Mouse (Mus musculus) kidney, postnatal 25 days (tissue): ENCODE results near the gene Helz2.
"Not testable (repeated sequence)": the region's sequence is repeated elsewhere in the genome, so short reads cannot be mapped to it uniquely, and the experiment has no call there.

Experiments
- DNase-seq, 2 experiments: peaks; one replicate each; pipeline ENCODE4 v3.0.0; 2021; ENCODE audit warnings: mixed read lengths in 2 of 2

Gene Helz2

DNA sequence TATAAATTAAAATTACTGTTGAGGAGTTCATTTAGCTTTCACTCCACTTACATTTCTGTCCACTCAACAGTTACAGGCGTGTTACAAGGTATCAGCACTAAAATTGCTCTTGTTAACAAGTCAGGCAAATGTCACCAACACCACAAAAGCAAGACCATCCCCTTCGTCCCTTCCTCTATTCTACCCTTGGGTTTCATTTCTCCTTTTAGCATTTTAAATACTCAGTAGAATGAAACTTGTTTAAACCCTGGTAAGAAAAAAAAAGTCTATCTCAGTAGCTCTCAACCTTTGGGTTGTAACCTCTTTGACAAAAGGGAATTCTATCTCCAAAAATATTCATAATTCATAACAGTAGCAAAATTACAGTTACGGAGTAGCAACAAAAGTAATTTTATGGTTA is 48.8 kb downstream of the Helz2 start:
- DNase-seq: no peak

DNA sequence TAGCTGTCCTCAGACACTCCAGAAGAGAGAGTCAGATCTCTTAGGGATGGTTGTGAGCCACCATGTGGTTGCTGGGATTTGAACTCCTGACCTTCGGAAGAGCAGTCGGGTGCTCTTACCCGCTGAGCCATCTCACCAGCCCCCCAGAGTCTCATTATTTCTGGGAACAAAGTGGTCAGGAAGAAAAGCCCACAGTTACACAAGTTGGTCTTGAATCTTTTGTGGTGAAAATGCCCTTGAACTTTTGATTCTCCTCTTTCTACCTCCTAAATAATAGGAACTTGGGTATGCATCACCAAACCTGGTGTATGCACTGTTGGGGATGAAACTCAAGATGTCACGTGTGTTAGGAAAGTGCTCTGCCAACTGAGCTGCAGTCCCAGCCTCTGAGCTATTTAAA is 49.9 kb downstream of the Helz2 start:
- no peak for DNase-seq

DNA sequence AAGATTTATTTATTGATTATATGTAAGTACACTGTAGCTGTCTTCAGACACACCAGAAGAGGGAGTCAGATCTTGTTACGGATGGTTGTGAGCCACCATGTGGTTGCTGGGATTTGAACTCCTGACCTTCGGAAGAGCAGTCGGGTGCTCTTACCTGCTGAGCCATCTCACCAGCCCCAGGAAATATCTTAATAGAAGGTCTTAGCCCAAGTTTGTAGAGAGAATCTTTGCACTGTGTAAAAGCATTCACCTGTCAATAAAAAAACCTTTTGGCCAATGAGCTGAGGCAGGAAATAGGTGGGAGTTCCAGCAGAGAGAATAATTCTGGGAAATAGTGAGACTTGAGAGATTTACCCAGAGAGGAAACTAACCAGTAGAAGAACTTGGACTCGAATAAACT is 50.4 kb downstream of the Helz2 start:
- not testable (repeated sequence) for DNase-seq

DNA sequence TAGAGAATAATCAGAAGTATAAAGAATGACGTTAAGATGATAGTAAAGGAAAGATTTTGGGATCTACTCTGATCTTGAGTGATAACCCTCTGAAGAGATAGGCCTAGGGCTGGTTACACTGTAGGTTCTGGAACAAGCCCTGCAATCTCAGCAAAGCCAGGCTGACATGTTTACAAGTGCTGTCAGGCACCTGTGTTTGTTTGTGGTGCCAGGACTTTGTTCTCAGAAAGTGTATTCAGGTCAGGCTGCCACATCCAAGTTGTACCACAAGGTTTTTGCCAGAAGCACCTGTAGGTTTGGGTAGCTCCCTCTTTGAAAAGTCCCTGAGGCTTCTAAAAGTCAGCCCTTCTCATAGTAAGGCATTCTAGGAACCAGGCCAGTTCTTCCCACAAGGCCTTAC is 52.5 kb downstream of the Helz2 start:
- no peak for DNase-seq

DNA sequence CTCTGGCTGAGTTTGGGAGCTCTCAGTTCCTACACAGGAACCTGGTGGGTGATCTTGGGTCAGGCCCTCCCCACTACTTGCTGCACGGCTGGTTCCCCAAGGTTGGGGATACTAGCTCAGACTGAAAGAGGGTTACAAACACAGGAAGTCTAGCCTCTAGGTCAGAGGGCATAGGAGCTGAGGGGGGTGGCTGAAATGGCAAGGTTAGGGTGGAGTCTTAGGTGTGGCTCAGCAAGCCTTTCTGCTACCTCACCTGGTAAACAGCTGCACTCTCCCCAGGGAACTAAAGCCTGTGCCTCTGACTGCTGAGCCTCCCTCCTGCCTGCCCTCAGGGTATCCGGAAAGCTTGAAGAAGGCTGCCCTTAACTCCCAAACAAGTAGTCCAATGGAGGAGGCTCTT is 53.1 kb downstream of the Helz2 start:
- DNase-seq: peak in 1 of 2 experiments; percentile 4

DNA sequence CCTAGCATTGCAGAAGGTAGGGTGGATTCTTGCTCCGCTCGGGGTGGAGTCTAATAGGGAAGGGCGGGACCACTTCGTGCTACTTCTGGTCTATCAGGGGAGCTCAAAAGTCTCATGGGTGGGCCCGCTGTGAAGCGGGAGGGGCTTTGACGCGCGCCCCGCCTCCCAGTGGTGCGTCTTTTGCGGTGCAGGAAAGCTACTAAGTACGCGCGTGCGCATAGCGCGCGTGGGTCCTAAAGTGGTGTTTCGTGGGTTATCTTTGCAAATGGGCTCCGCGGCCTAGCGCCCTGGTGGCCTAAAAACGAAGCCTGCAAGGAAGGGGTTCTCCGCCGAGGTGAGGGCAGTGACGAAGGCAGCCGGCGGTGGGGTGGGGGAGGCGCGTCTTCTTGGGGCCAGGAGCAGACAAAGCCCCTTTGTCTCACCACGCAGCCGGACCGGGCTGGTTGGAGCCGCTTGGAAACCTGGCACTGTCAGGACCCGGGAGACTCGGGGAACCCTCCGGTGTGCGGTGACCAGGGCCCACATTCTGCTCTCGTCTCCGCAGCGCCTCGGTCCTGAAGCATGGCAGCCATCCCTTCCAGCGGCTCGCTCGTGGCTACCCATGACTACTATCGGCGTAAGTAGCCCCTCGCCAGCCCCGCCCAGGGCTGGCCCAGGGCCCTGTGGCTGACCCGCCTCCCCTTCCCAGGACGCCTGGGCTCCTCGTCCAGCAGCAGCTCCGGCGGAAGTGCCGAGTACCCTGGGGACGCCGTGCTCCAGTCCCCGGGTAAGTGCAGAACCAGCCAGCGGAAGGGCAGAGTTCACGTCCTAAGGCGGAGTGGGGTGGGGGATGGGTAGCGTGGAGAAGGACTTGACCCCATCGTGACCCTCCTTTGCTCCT is 54.5 kb downstream of the Helz2 start, which contains the start of gene Ppdpf:
TSS of gene Ppdpf (plus strand) at position 127 of the 880 bp plus-strand sequence.
- DNase-seq: peak; percentile 95 to 97

DNA sequence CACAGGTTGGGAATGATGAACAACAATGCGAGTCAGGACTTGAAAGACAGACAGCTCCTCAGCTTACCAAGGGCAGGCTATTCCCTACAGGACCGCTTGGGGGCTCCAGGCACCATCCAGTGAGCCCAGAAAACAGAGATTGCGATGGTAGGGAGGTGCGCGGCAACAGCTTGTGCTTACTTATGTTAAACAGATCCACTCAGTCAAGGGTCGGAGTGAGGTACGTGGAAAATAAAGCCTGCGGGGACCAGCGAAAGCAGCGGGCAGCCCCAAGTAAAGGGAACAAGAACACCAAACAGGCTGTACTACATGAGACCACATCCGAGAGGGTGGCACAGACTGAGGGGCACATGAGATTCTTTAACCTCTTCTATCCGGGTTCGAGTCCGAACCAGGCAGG is 55.2 kb downstream of the Helz2 start:
- DNase-seq: peak; percentile 90 to 91

DNA sequence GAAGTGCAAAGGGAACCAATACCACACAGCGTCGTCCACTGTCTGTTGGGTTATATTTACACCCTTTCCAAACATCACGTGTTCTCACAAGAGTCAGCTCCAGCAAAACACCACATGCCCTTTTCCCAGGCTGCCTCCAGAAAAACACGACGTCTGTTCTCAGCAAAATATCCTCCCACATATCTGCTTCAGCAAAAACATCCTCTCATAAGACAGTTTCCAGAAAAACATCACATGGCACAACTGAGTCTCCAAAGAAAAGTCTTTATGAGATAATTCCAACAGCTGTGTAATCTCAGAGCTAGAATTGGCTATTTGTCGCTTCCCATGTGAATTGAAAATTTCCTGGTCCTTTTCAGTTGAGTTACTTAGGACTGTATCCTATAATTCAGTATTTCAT is 60.9 kb downstream of the Helz2 start:
- no peak for DNase-seq

DNA sequence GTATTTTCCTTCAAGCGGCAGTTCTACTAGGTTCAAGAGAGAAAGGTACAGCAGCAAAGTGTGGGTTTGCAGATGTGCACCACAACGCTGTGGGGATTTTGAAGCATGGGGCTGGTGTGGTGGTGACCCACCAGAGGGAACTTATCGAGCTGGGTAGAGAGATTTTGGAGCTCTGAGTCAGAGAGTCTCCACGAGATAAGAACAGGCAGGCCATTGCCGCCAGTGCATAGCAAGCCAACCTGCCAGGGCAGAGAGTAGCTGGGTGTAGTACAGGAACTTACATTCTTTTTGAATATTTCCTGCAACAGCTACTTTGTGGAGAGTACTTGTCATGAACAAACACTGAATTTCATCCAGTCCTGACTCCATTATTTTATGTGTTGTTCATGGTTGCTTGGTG is 63.4 kb downstream of the Helz2 start:
- DNase-seq: no peak

DNA sequence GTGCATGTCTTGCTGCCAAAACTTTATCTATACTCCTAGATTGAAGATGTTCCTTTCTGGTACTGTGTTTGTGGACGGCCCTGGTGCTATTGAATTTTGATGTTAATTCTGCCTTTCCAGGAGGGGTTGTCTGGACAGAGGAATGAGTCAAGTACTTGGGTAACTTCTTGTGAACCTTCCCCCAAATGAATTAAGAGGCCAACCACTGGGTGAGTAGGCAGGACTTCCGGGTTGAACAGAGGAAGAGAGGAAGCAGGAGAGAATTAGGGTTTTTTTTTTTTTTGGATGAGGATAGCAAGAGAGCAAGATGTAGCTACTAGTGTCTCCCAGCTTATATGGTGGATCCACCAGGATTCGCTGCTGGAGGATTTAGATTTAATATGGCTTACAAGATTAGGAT is 63.8 kb downstream of the Helz2 start:
- no peak for DNase-seq
